Mouse (Mus musculus) forebrain, embryonic 16.5 days (tissue): Measurements from ENCODE around the gene Trim2. TPM values are rescaled to one million over a fixed set of nuclear protein-coding genes. Genes with fewer than 3 reads are reported as not detected.

Source experiments
- ATAC-seq: fragments of 200-750 bp; cut with Nextera tagmentation; 2 replicates; pipeline ENCODE4 v1.8.0; 2017; ENCODE audit warnings: mild to moderate bottlenecking, moderate library complexity
- H3K27ac ChIP-seq: fragments of 300-500 bp; sonication (generic); 2 replicates; pipeline ENCODE4 v1.5.1; 2014; ENCODE audit warnings: low read length, control low read depth
- H3K27me3 ChIP-seq: fragments of 300-500 bp; sonication (generic); replicated peaks from 2 replicates; pipeline ENCODE4 v1.6.1; 2014; ENCODE audit warnings: low read length; ENCODE audit not compliant: control insufficient read depth, insufficient read depth
- H3K36me3 ChIP-seq: fragments of 300-500 bp; sonication (generic); 2 replicates; pipeline ENCODE4 v1.6.1; 2014; ENCODE audit not compliant: control insufficient read depth, insufficient read depth
- H3K4me1 ChIP-seq: fragments of 300-500 bp; sonication (generic); replicated peaks from 2 replicates; pipeline ENCODE4 v1.6.1; 2014; ENCODE audit warnings: low read length; ENCODE audit not compliant: control insufficient read depth, insufficient read depth
- H3K4me2 ChIP-seq: fragments of 300-500 bp; sonication (generic); 2 replicates; pipeline ENCODE4 v1.6.1; 2014; ENCODE audit warnings: mild to moderate bottlenecking, low read length, control low read depth
- H3K4me3 ChIP-seq: fragments of 300-500 bp; sonication (generic); replicated peaks from 2 replicates; pipeline ENCODE4 v1.5.1; 2014; ENCODE audit warnings: mild to moderate bottlenecking, low read length, control low read depth
- H3K9ac ChIP-seq: fragments of 300-500 bp; sonication (generic); replicated peaks from 2 replicates; pipeline ENCODE4 v1.6.1; 2014; ENCODE audit warnings: low read depth, low read length, control low read depth
- H3K9me3 ChIP-seq: fragments of 300-500 bp; sonication (generic); 2 replicates; pipeline ENCODE4 v1.6.1; 2016; ENCODE audit warnings: low read length; ENCODE audit not compliant: control insufficient read depth
- WGBS: fragments of 180-500 bp; shearing (Covaris S2); extraction: QIAGEN DNeasy Blood & Tissue Kit; methylation state at CpG from one replicate; pipeline ENCODE4 v1.1.7; 2014; 5-methylcytosine and 5-hydroxymethylcytosine counted together
- polyA plus RNA-seq: library from polyadenylated mRNA; unstranded; fragments of >200 nt; fragmentation: Nextera tagmentation; extraction: Ambion mirVana; gene quantifications from 2 replicates; pipeline ENCODE4 v1.2.1, GENCODE M21; 2015

Gene Trim2
- polyA plus RNA-seq, 1 experiment from 2014 or later, result 195 TPM

GRCm38 (mm10) chr3:84312326-84312725 lies 5.6 kb upstream of the Trim2 start:
- WGBS, result 70% methylated on average over 5 of the region's 5 CpGs
- Histone ChIP-seq H3K4me3 (no peak overlapping the region), H3K4me2 (no peak overlapping the region), H3K27me3 (no peaks in the 10 kb centered on the region), H3K36me3 (no peaks in the 10 kb centered on the region), H3K9ac (no peak overlapping the region), H3K27ac (no peak overlapping the region), H3K9me3 (no peaks in the 10 kb centered on the region), H3K4me1 (peaks cover 21% of the 10 kb centered on the region)
- ATAC-seq, result no peak

DNA sequence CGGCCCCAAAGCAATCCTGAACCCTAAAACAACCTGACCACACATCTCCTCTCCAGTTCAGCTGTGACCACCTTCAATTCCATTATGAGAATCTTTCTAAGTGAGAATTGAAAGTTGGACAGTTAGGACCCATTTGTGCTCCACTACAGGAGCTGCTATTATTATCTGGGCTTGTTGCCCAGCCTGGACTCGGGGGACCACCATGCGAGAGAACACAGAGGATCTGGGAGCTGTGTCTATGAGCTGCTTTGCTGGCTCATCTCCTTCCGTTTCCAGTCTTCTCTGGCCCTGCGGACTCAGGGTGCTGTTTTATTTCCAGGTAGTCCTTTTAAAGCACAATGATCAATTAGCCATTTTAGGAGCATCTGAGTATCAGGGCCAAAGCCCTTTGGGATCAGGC lies 839 bp upstream of the Trim2 start:
- 60% methylated on average over 5 of the region's 5 CpGs for WGBS
- Histone ChIP-seq H3K27me3 (no peaks in the 10 kb centered on the region), H3K4me1 (peaks cover 29% of the 10 kb centered on the region), H3K9me3 (no peaks in the 10 kb centered on the region), H3K9ac (no peak overlapping the region), H3K4me2 (no peak overlapping the region), H3K36me3 (no peaks in the 10 kb centered on the region), H3K4me3 (no peak overlapping the region), H3K27ac (no peak overlapping the region)
- no peak for ATAC-seq

GRCm38 (mm10) chr3:84305722-84306510 lies 761 bp downstream of the Trim2 start:
- Histone ChIP-seq H3K9ac (peak overlapping the region; percentile 87), H3K27me3 (no peaks in the 10 kb centered on the region), H3K4me3 (peak overlapping the region; percentile 64), H3K4me2 (peak overlapping the region; percentile 55), H3K36me3 (no peaks in the 10 kb centered on the region), H3K27ac (peak overlapping the region; percentile 99), H3K9me3 (no peaks in the 10 kb centered on the region), H3K4me1 (peaks cover 42% of the 10 kb centered on the region)
- WGBS, result 14% methylated on average over 15 of the region's 15 CpGs
- ATAC-seq, result peak; percentile 0; the same call in 1 of the 2 replicates

DNA sequence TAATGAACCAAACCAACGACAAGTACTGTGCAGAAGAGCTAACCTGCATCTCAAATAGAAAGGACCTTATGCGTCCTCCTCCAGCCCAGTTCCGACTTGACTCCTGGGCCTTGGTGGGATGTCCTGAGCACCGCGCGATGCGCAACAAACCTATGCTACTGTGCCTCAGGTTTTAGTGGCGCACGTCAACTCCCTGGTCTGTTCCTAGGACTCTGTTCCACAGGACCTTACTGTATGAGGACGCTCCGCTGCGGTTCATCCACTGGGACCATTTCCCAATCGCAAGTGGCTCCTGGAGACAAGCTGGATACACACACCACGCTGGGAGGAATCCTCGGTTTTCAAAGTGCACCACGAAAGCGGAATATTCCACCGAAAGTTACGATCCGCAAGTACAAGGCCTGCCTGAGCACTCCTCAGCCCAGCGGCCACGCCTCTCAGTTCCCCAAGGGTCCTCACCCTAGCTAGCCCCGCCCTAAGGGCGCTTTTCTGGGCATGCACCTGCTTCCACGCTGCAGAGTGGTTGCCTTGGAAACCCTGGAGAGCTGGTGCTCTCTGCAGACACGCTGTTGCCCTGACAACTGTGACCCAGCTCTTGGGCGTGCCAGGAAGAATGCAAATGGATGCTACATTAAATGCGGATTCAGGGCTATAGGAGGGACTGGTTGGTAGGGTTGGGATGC lies 1.5 kb downstream of the Trim2 start:
- Histone ChIP-seq H3K4me1 (peaks cover 48% of the 10 kb centered on the region), H3K9ac (peak overlapping the region; percentile 87), H3K4me2 (peak overlapping the region; percentile 55), H3K27me3 (no peaks in the 10 kb centered on the region), H3K4me3 (peak overlapping the region; percentile 64), H3K27ac (peak overlapping the region; percentile 99), H3K36me3 (no peaks in the 10 kb centered on the region), H3K9me3 (no peaks in the 10 kb centered on the region)
- under 1% methylated on average over 28 of the region's 28 CpGs for WGBS
- peak; percentile 94 for ATAC-seq

DNA sequence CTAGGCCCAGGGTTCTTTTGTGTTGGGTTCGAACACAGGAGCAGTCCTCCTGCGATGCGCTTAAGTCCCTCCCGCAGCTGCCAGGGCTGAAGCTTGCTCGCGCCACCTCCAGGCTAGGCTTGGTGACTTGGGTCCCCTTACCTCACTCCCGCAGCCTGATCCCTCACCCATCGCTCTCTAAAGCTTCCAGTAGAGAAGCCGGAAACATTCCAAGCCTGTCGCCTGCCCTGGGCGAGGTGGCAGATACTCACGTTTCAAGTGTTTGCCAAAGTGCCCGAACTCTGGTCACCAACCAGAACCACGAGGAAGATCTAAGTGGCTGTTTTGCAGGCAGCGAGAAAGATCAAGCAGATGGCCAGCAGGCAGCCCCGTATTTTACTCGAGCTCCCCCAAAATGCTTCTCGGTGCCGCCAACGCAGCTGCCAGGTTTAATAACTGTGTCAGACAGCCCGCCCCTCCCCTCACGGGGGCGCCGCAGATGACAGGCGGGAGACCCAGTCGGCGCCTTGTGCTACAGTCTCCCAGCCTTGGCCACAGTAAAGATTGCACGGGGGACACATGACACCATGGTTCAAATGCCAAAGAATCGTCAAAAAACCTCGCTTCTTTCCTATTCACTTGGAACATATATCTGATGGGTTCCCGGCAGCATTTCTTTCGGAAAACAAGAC lies 2.2 kb downstream of the Trim2 start:
- no peaks in the 10 kb centered on the region for H3K27me3 ChIP-seq
- no peaks in the 10 kb centered on the region for H3K36me3 ChIP-seq
- ATAC-seq, result peak; percentile 74
- H3K27ac ChIP-seq, result peak overlapping the region; percentile 99
- H3K4me3 ChIP-seq, result peak overlapping the region; percentile 64
- H3K9ac ChIP-seq, result peak overlapping the region; percentile 87
- WGBS, result under 1% methylated on average over 32 of the region's 32 CpGs
- peak overlapping the region; percentile 55 for H3K4me2 ChIP-seq
- H3K4me1 ChIP-seq, result peaks cover 48% of the 10 kb centered on the region
- no peaks in the 10 kb centered on the region; the same call in 1 of the 2 replicates for H3K9me3 ChIP-seq

- Histone ChIP-seq H3K4me1 (peaks cover 48% of the 10 kb centered on the region), H3K36me3 (no peaks in the 10 kb centered on the region), H3K9ac (peak overlapping the region; percentile 87), H3K9me3 (peaks cover 4% of the 10 kb centered on the region; the same call in 1 of the 2 replicates), H3K27ac (peak overlapping the region; percentile 99), H3K4me2 (peak overlapping the region; percentile 55), H3K27me3 (no peaks in the 10 kb centered on the region), H3K4me3 (peak overlapping the region; percentile 64)
- no peak for ATAC-seq
- 57% methylated on average over 8 of the region's 8 CpGs for WGBS
These were observed 3.2 kb downstream of the Trim2 start for GRCm38 (mm10) chr3:84303395-84303949.

GRCm38 (mm10) chr3:84302273-84302672 lies 4.4 kb downstream of the Trim2 start:
- H3K27ac ChIP-seq, result peak overlapping the region; percentile 99
- peak overlapping the region; percentile 51 for H3K9ac ChIP-seq
- H3K27me3 ChIP-seq, result no peaks in the 10 kb centered on the region
- peaks cover 4% of the 10 kb centered on the region; the same call in 1 of the 2 replicates for H3K9me3 ChIP-seq
- ATAC-seq, result peak; percentile 18; the same call in 1 of the 2 replicates
- WGBS, result 2% methylated on average over 4 of the region's 4 CpGs
- no peaks in the 10 kb centered on the region for H3K36me3 ChIP-seq
- peak overlapping the region; percentile 64 for H3K4me3 ChIP-seq
- H3K4me2 ChIP-seq, result peak overlapping the region; percentile 55
- peaks cover 51% of the 10 kb centered on the region for H3K4me1 ChIP-seq

GRCm38 (mm10) chr3:84301674-84302073 lies 5.0 kb downstream of the Trim2 start:
- peaks cover 4% of the 10 kb centered on the region; the same call in 1 of the 2 replicates for H3K9me3 ChIP-seq
- ATAC-seq, result no peak
- H3K36me3 ChIP-seq, result no peaks in the 10 kb centered on the region
- peak overlapping the region; percentile 51 for H3K9ac ChIP-seq
- H3K27ac ChIP-seq, result peak overlapping the region; percentile 99
- 54% methylated on average over 4 of the region's 4 CpGs for WGBS
- H3K4me1 ChIP-seq, result peaks cover 54% of the 10 kb centered on the region
- no peaks in the 10 kb centered on the region for H3K27me3 ChIP-seq
- peak overlapping the region; percentile 64 for H3K4me3 ChIP-seq
- peak overlapping the region; percentile 55 for H3K4me2 ChIP-seq

DNA sequence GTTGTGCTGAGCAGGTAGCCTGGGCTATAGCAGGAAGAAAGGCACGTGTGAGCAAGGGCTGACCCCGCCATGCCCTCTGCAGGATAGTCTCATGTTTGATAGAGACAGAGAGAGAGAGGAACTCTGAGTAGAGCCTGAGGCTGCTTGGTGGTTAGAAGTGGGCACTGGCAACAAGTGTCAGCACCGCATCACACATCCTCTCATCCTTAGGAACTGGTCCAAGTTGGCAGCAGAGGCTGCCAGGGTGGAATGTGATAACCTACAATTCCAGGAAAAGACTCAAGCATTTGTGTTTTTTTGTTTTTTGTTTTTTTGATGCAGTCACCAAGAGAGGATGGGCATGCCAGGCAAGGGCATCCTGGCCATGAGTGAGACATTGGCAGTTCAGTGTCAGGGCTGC lies 8.5 kb downstream of the Trim2 start:
- Histone ChIP-seq H3K27me3 (no peaks in the 10 kb centered on the region), H3K9me3 (peaks cover 4% of the 10 kb centered on the region; the same call in 1 of the 2 replicates), H3K36me3 (no peaks in the 10 kb centered on the region), H3K4me1 (peaks cover 44% of the 10 kb centered on the region), H3K9ac (no peak overlapping the region), H3K4me2 (no peak overlapping the region), H3K4me3 (no peak overlapping the region), H3K27ac (no peak overlapping the region)
- no peak for ATAC-seq
- 66% methylated on average over 3 of the region's 3 CpGs for WGBS
